In genomic region chr10:7779751-7780237, GRCm38 (mm10) we compare ENCODE assay signal across 8 mouse cellular contexts. TPM values are rescaled to one million over a fixed set of nuclear protein-coding genes. Genes with fewer than 3 reads are reported as not detected.
DNase-seq lines count a peak whose midpoint lies in the region; ATAC-seq and TF ChIP-seq lines count a peak whose summit lies in the region.

No protein-coding gene starts in this region.

- no peaks in the 10 kb centered on the region for H3K27me3 ChIP-seq in embryonic facial prominence, embryonic 10.5 days (replicated peaks; ENCODE audit: low read depth, poor library complexity, severe bottlenecking)
- H3K27me3 ChIP-seq in intestine, embryonic 15.5 days (replicated peaks) = no peaks in the 10 kb centered on the region
- H3K27me3 ChIP-seq in neural tube, embryonic 13.5 days = no peaks in the 10 kb centered on the region

- no peaks in the 10 kb centered on the region for H3K9me3 ChIP-seq in embryonic facial prominence, embryonic 10.5 days
- no peaks in the 10 kb centered on the region for H3K9me3 ChIP-seq in intestine, embryonic 15.5 days
- H3K9me3 ChIP-seq in neural tube, embryonic 13.5 days = no peaks in the 10 kb centered on the region

- H3K4me1 ChIP-seq in embryonic facial prominence, embryonic 10.5 days = peaks cover 6% of the 10 kb centered on the region
- no peaks in the 10 kb centered on the region for H3K4me1 ChIP-seq in intestine, embryonic 15.5 days (replicated peaks)
- peaks cover 17% of the 10 kb centered on the region for H3K4me1 ChIP-seq in neural tube, embryonic 13.5 days (replicated peaks)

- WGBS in embryonic facial prominence, embryonic 10.5 days = 21% methylated on average over 7 of the region's 7 CpGs
- 15% methylated on average over 7 of the region's 7 CpGs for WGBS in intestine, embryonic 15.5 days
- 19% methylated on average over 7 of the region's 7 CpGs for WGBS in neural tube, embryonic 13.5 days

- peak overlapping the region; percentile 80; the same call in 1 of the 2 replicates for H3K9ac ChIP-seq in intestine, embryonic 15.5 days
- peak overlapping the region; percentile 91 for H3K9ac ChIP-seq in neural tube, embryonic 13.5 days

- H3K4me3 ChIP-seq in layer of hippocampus, adult 2 months = peak overlapping the region; percentile 98
- peak overlapping the region; percentile 96 for H3K4me3 ChIP-seq in embryonic facial prominence, embryonic 10.5 days
- H3K4me3 ChIP-seq in intestine, embryonic 15.5 days (replicated peaks) = peak overlapping the region; percentile 98
- peak overlapping the region; percentile 96 for H3K4me3 ChIP-seq in neural tube, embryonic 13.5 days

- ATAC-seq in intestine, embryonic 15.5 days = no peak
- ATAC-seq in neural tube, embryonic 13.5 days (ENCODE audit: low read depth) = no peak; the same call in 1 of the 2 replicates

- peaks cover 32% of the 10 kb centered on the region for H3K36me3 ChIP-seq in embryonic facial prominence, embryonic 10.5 days (replicated peaks)
- peaks cover 13% of the 10 kb centered on the region; the same call in 1 of the 2 replicates for H3K36me3 ChIP-seq in intestine, embryonic 15.5 days
- H3K36me3 ChIP-seq in neural tube, embryonic 13.5 days = peaks cover 23% of the 10 kb centered on the region

- peak overlapping the region; percentile 78 for H3K4me2 ChIP-seq in intestine, embryonic 15.5 days (replicated peaks)
- H3K4me2 ChIP-seq in neural tube, embryonic 13.5 days = peak overlapping the region; percentile 66

- H3K27ac ChIP-seq in layer of hippocampus, adult 2 months = no peak overlapping the region
- peak overlapping the region; percentile 90 for H3K27ac ChIP-seq in embryonic facial prominence, embryonic 10.5 days (replicated peaks)
- no peak overlapping the region for H3K27ac ChIP-seq in intestine, embryonic 15.5 days
- no peak overlapping the region for H3K27ac ChIP-seq in neural tube, embryonic 13.5 days (replicated peaks)

- no peak for DNase-seq in layer of hippocampus, adult 2 months (ENCODE audit: low spot score in 2 of 2)
- no peak for DNase-seq in layer of hippocampus, postnatal 36 days
- DNase-seq in embryonic facial prominence, embryonic 10.5 days (ENCODE audit: low spot score) = no peak
- no peak for DNase-seq in right cerebral cortex, postnatal 4 days
- no peak for DNase-seq in frontal cortex, postnatal 36 days (ENCODE audit: low spot score in 2 of 2)
- DNase-seq in frontal cortex, postnatal 14 days (ENCODE audit: low spot score in 2 of 2) = no peak

- TF ChIP-seq CTCF in layer of hippocampus, adult 2 months (conservative IDR thresholded peaks at IDR 0.05) = no peak

RNA-seq across cellular contexts. Expression of gene Ginm1, which starts 12.8 kb away (rescaled TPM):
- total RNA-seq in layer of hippocampus, adult 2 months (2021) = 10 to 100 TPM; 21.4 to 22.1 TPM
- total RNA-seq in layer of hippocampus, postnatal 36 days (2021) = 10 to 100 TPM; 15.9 to 19.5 TPM
- polyA plus RNA-seq in embryonic facial prominence, embryonic 10.5 days (2016; fragmentation: Nextera tagmentation; extraction: Ambion mirVana) = 44.7 and 52.8 TPM in 2 replicates
- polyA plus RNA-seq in intestine, embryonic 15.5 days (2015; fragmentation: Nextera tagmentation; extraction: Ambion mirVana) = 75.4 and 78.2 TPM in 2 replicates
- polyA plus RNA-seq in neural tube, embryonic 13.5 days (2015; fragmentation: Nextera tagmentation; extraction: Ambion mirVana) = 54.0 and 54.8 TPM in 2 replicates

RNA-seq across cellular contexts. Expression of gene Ppil4, which starts 12.9 kb away (rescaled TPM):
- 10 to 100 TPM; 36.3 to 38.3 TPM for total RNA-seq in layer of hippocampus, adult 2 months (2021)
- total RNA-seq in layer of hippocampus, postnatal 36 days (2021) = 10 to 100 TPM; 34.9 to 37.9 TPM
- 41.6 and 41.9 TPM in 2 replicates for polyA plus RNA-seq in embryonic facial prominence, embryonic 10.5 days (2016; fragmentation: Nextera tagmentation; extraction: Ambion mirVana)
- 30.7 and 33.9 TPM in 2 replicates for polyA plus RNA-seq in intestine, embryonic 15.5 days (2015; fragmentation: Nextera tagmentation; extraction: Ambion mirVana)
- 42.5 and 52.4 TPM in 2 replicates for polyA plus RNA-seq in neural tube, embryonic 13.5 days (2015; fragmentation: Nextera tagmentation; extraction: Ambion mirVana)

RNA-seq across cellular contexts. Expression of gene Zc3h12d, which starts 52.5 kb away (rescaled TPM):
- under 1 TPM in 1 of 2 experiments, not detected in 1; 0.10 TPM for total RNA-seq in layer of hippocampus, adult 2 months (2021)
- total RNA-seq in layer of hippocampus, postnatal 36 days (2021) = under 1 TPM; 0.13 to 0.17 TPM
- polyA plus RNA-seq in embryonic facial prominence, embryonic 10.5 days (2016; fragmentation: Nextera tagmentation; extraction: Ambion mirVana) = 0.09 and 0.12 TPM in 2 replicates
- polyA plus RNA-seq in intestine, embryonic 15.5 days (2015; fragmentation: Nextera tagmentation; extraction: Ambion mirVana) = 0.49 and 0.53 TPM in 2 replicates
- polyA plus RNA-seq in neural tube, embryonic 13.5 days (2015; fragmentation: Nextera tagmentation; extraction: Ambion mirVana) = 0.10 and 0.11 TPM in 2 replicates

RNA-seq across cellular contexts. Expression of gene Katna1, which starts 54.0 kb away (rescaled TPM):
- 10 to 100 TPM; 16.6 to 18.3 TPM for total RNA-seq in layer of hippocampus, adult 2 months (2021)
- total RNA-seq in layer of hippocampus, postnatal 36 days (2021) = 10 to 100 TPM; 15.0 to 19.1 TPM
- polyA plus RNA-seq in embryonic facial prominence, embryonic 10.5 days (2016; fragmentation: Nextera tagmentation; extraction: Ambion mirVana) = 69.3 and 72.0 TPM in 2 replicates
- 52.6 and 57.9 TPM in 2 replicates for polyA plus RNA-seq in intestine, embryonic 15.5 days (2015; fragmentation: Nextera tagmentation; extraction: Ambion mirVana)
- polyA plus RNA-seq in neural tube, embryonic 13.5 days (2015; fragmentation: Nextera tagmentation; extraction: Ambion mirVana) = 36.8 and 43.7 TPM in 2 replicates
